Mouse (Mus musculus) heart, embryonic 16.5 days (tissue): ENCODE measurements around the gene Ell2. TPM values are rescaled to one million over a fixed set of nuclear protein-coding genes. Genes with fewer than 3 reads are reported as not detected.

ENCODE experiments used
- ATAC-seq: fragments of 200-750 bp; cut with Nextera tagmentation; replicated peaks from 2 replicates; pipeline ENCODE4 v1.8.0; 2017; ENCODE audit warnings: moderate number of reproducible peaks; ENCODE audit not compliant: insufficient read depth, low FRiP score; ENCODE audit errors: extremely low read depth
- H3K27ac ChIP-seq: fragments of 300-500 bp; sonication (generic); 2 replicates; pipeline ENCODE4 v1.5.1; 2014; ENCODE audit warnings: mild to moderate bottlenecking, low read length, control low read depth, moderate library complexity
- H3K27me3 ChIP-seq: fragments of 300-500 bp; sonication (generic); 2 replicates; pipeline ENCODE4 v1.6.1; 2014; ENCODE audit warnings: low read length, mixed read lengths; ENCODE audit not compliant: control insufficient read depth, insufficient read depth
- H3K36me3 ChIP-seq: fragments of 300-500 bp; sonication (generic); 2 replicates; pipeline ENCODE4 v1.6.1; 2014; ENCODE audit not compliant: control insufficient read depth, insufficient read depth
- H3K4me1 ChIP-seq: fragments of 300-500 bp; sonication (generic); 2 replicates; pipeline ENCODE4 v1.6.1; 2014; ENCODE audit warnings: low read length, mixed read lengths; ENCODE audit not compliant: control insufficient read depth, insufficient read depth
- H3K4me2 ChIP-seq: fragments of 300-500 bp; sonication (generic); 2 replicates; pipeline ENCODE4 v1.6.1; 2014; ENCODE audit warnings: low read depth, mild to moderate bottlenecking, control low read depth, low read length
- H3K4me3 ChIP-seq: fragments of 300-500 bp; sonication (generic); 2 replicates; pipeline ENCODE4 v1.5.1; 2014; ENCODE audit warnings: mild to moderate bottlenecking, control low read depth, low read length
- H3K9ac ChIP-seq: fragments of 300-500 bp; sonication (generic); 2 replicates; pipeline ENCODE4 v1.6.1; 2014; ENCODE audit warnings: low read length, control low read depth
- H3K9me3 ChIP-seq: fragments of 300-500 bp; sonication (generic); replicated peaks from 2 replicates; pipeline ENCODE4 v1.6.1; 2016; ENCODE audit warnings: low read length; ENCODE audit not compliant: control insufficient read depth
- WGBS: fragments of 180-500 bp; shearing (Covaris S2); extraction: QIAGEN DNeasy Blood & Tissue Kit; methylation state at CpG from one replicate; pipeline ENCODE4 v1.1.7; 2014; 5-methylcytosine and 5-hydroxymethylcytosine counted together
- polyA plus RNA-seq: library from polyadenylated mRNA; unstranded; fragments of >200 nt; fragmentation: Nextera tagmentation; extraction: Ambion mirVana; gene quantifications from 2 replicates; pipeline ENCODE4 v1.2.1, GENCODE M21; 2015

The Ell2 gene
- polyA plus RNA-seq, 1 experiment from 2014 or later: 3.8 TPM

DNA sequence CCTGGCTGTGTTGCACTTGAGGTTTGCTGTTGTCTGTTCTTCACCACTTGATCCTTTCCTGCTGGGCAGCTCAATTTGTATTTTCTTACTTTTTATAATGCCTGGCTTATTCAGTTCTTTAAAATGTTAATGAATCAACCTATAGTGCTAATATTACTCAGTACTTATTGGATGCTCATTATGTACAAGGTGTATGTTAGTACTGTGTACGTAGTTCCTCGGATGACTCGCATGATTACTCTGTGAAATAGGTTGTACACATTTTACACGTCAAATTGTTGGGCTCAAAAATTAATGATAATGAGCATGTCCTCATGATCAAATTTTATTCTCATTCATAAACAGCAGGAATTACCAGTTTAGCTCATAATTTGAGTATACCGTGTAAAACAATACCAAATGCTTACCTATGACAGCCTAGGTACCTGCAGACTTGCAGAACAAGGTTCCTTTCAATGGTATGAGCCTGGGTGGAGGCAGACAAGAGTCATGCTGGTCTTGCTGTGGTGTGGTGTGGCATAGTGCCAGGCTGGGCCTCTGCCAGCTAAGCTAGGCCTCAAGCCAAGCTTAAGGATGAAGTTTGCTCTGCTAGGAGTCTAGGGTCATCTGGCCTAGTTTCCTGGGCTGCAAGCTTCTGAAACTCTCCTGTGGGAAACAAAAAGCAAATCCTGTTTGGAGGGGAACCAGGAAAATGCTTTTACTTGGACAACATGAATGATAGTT lies 45.8 kb downstream of the Ell2 start:
- Histone ChIP-seq H3K36me3 (peaks cover 2% of the 10 kb centered on the region; the same call in 1 of the 2 replicates), H3K27me3 (no peaks in the 10 kb centered on the region), H3K4me3 (no peak overlapping the region), H3K9me3 (no peaks in the 10 kb centered on the region), H3K4me2 (no peak overlapping the region), H3K9ac (no peak overlapping the region), H3K4me1 (peaks cover 8% of the 10 kb centered on the region; the same call in 1 of the 2 replicates), H3K27ac (peak overlapping the region; percentile 17; the same call in 1 of the 2 replicates)
- ATAC-seq: peak; percentile 93
- 82% methylated on average over 5 of the region's 5 CpGs for WGBS

- Histone ChIP-seq H3K4me2 (no peak overlapping the region), H3K27ac (no peak overlapping the region), H3K9me3 (no peaks in the 10 kb centered on the region), H3K27me3 (no peaks in the 10 kb centered on the region), H3K4me1 (peaks cover 8% of the 10 kb centered on the region; the same call in 1 of the 2 replicates), H3K9ac (no peak overlapping the region), H3K4me3 (no peak overlapping the region), H3K36me3 (peaks cover 2% of the 10 kb centered on the region; the same call in 1 of the 2 replicates)
- ATAC-seq: no peak
- WGBS: 74% methylated on average over 5 of the region's 5 CpGs
These were observed 47.8 kb downstream of the Ell2 start for GRCm38 (mm10) chr13:75754398-75754797.

DNA sequence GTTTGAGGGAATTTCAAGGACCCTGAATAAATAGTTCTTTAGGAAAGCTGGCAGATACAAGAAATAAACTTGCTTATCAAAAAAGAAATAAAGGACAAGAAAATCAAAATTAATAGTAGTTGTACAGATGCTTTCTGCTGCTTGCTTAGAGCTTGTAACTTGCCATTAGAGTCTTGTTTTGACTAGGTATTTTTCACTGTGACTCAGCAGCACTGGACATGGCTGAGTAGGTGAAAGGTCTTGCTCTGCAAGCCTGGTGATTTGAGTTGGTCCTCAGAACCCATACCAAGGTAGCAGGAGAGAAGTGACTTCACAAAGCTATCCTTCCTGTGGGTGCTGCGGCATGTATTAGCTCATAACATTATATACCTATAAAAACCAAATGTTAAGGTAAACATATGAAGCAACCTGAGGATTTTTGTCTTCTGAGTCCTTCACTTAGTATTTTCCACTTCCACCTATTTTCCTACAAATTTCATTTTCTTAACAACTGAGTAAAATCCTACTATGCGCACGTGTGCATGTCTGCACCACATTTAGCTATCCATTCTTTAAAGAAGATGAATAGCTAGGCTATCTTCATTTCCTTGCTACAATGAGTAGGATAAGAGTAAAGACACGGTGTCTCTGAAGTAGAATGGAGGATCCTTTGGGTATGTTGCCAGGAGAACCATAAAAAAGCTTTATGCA lies 54.4 kb downstream of the Ell2 start:
- Histone ChIP-seq H3K9ac (no peak overlapping the region), H3K9me3 (no peaks in the 10 kb centered on the region), H3K36me3 (peaks cover 2% of the 10 kb centered on the region; the same call in 1 of the 2 replicates), H3K4me1 (no peaks in the 10 kb centered on the region), H3K4me3 (no peak overlapping the region), H3K4me2 (no peak overlapping the region), H3K27me3 (no peaks in the 10 kb centered on the region), H3K27ac (no peak overlapping the region)
- no peak for ATAC-seq
- 91% methylated on average over 4 of the region's 4 CpGs for WGBS

GRCm38 (mm10) chr13:75762759-75763158 lies 56.2 kb downstream of the Ell2 start:
- no peaks in the 10 kb centered on the region for H3K36me3 ChIP-seq
- H3K4me1 ChIP-seq: no peaks in the 10 kb centered on the region
- H3K27ac ChIP-seq: no peak overlapping the region
- 78% methylated on average over 4 of the region's 4 CpGs for WGBS
- H3K4me3 ChIP-seq: no peak overlapping the region
- ATAC-seq: no peak
- no peak overlapping the region for H3K4me2 ChIP-seq
- H3K27me3 ChIP-seq: no peaks in the 10 kb centered on the region
- no peaks in the 10 kb centered on the region for H3K9me3 ChIP-seq
- H3K9ac ChIP-seq: no peak overlapping the region

GRCm38 (mm10) chr13:75763280-75763679 lies 56.7 kb downstream of the Ell2 start:
- H3K27me3 ChIP-seq: no peaks in the 10 kb centered on the region
- no peaks in the 10 kb centered on the region for H3K4me1 ChIP-seq
- H3K9me3 ChIP-seq: no peaks in the 10 kb centered on the region
- no peak overlapping the region for H3K4me3 ChIP-seq
- H3K9ac ChIP-seq: no peak overlapping the region
- ATAC-seq: no peak
- WGBS: 70% methylated on average over 3 of the region's 3 CpGs
- no peaks in the 10 kb centered on the region for H3K36me3 ChIP-seq
- no peak overlapping the region for H3K27ac ChIP-seq
- H3K4me2 ChIP-seq: no peak overlapping the region

DNA sequence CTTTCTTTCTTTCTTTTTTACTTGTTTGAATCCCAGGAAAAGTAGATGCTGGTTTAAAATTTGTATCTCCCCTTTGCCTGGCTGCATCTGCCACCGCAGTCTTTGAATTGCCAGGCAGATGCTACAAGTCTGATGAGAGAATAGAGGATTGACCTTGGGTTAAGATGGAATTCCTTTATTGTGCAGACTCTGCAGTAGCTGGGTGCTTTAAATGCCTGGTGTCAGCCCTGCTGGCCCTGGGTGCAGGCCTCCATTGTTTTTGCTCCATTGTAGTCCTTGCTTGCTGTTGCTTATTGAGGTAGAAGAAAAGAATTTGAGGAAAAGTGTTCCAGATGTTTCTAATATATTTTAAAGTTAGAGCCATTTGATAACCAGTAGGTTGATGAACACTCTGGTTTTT lies 59.2 kb downstream of the Ell2 start:
- Histone ChIP-seq H3K27me3 (no peaks in the 10 kb centered on the region), H3K4me1 (no peaks in the 10 kb centered on the region), H3K9me3 (no peaks in the 10 kb centered on the region), H3K9ac (no peak overlapping the region), H3K27ac (no peak overlapping the region), H3K4me3 (no peak overlapping the region), H3K36me3 (no peaks in the 10 kb centered on the region), H3K4me2 (no peak overlapping the region)
- no peak for ATAC-seq
- 84% methylated on average over 1 of the region's 1 CpGs for WGBS

- no peak for ATAC-seq
- Histone ChIP-seq H3K4me2 (no peak overlapping the region), H3K36me3 (no peaks in the 10 kb centered on the region), H3K27me3 (no peaks in the 10 kb centered on the region), H3K4me3 (no peak overlapping the region), H3K4me1 (no peaks in the 10 kb centered on the region), H3K27ac (no peak overlapping the region), H3K9ac (no peak overlapping the region), H3K9me3 (no peaks in the 10 kb centered on the region)
- WGBS: 66% methylated on average over 5 of the region's 5 CpGs
These were observed 59.7 kb downstream of the Ell2 start for GRCm38 (mm10) chr13:75766238-75766637.

DNA sequence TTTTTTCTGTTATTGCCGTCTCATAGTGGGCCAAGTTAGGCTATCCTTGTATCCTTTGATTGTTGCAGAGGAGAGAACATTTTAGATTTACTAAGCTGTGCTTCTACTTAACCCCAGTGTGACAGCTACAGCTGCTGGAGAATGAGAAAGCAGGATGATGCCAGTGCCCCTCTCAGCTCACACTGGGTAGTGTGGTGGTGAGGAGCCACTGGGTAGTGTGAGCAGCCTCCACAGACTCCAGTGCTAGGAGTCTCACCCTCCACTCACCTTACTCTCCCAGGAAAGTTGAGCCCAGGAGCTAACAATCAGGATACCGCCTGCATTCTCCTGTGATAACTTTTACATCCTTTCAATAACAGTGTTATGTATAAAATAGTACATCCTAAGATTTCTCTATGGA lies 60.4 kb downstream of the Ell2 start:
- no peaks in the 10 kb centered on the region for H3K36me3 ChIP-seq
- ATAC-seq: no peak
- 77% methylated on average over 2 of the region's 2 CpGs for WGBS

GRCm38 (mm10) chr13:75770744-75771143 lies 64.2 kb downstream of the Ell2 start:
- H3K9ac ChIP-seq: no peak overlapping the region
- no peaks in the 10 kb centered on the region for H3K9me3 ChIP-seq
- ATAC-seq: no peak
- H3K36me3 ChIP-seq: no peaks in the 10 kb centered on the region
- whole genome bisulfite sequencing: 95% methylated on average over 2 of the region's 2 CpGs
- no peak overlapping the region for H3K4me3 ChIP-seq
- H3K27me3 ChIP-seq: no peaks in the 10 kb centered on the region
- H3K27ac ChIP-seq: no peak overlapping the region
- no peaks in the 10 kb centered on the region for H3K4me1 ChIP-seq
- H3K4me2 ChIP-seq: no peak overlapping the region

More for the DNA sequence above, 60.4 kb downstream of the Ell2 start:
- H3K9ac ChIP-seq: no peak overlapping the region
- H3K4me3 ChIP-seq: no peak overlapping the region
- no peaks in the 10 kb centered on the region for H3K4me1 ChIP-seq
- H3K27ac ChIP-seq: no peak overlapping the region
- H3K4me2 ChIP-seq: no peak overlapping the region
- H3K9me3 ChIP-seq: no peaks in the 10 kb centered on the region
- H3K27me3 ChIP-seq: no peaks in the 10 kb centered on the region
